Mouse (Mus musculus) retina, postnatal 1 day (tissue): ENCODE measurements around the gene Pafah1b1.

ENCODE experiments used
- DNase-seq: peaks from one replicate; pipeline ENCODE4 v3.0.0-alpha.2; 2012

Gene Pafah1b1

GRCm38 (mm10) chr11:74715971-74716525 lies 8.4 kb downstream of the Pafah1b1 start:
- no peak for DNase-seq

GRCm38 (mm10) chr11:74710671-74711070 lies 13.8 kb downstream of the Pafah1b1 start:
- no peak for DNase-seq

- no peak for DNase-seq
Measured at GRCm38 (mm10) chr11:74708781-74709180, 15.7 kb downstream of the Pafah1b1 start.

GRCm38 (mm10) chr11:74704068-74704467 lies 20.4 kb downstream of the Pafah1b1 start:
- DNase-seq, result no peak

- no peak for DNase-seq
Measured at GRCm38 (mm10) chr11:74699505-74699904, 25.0 kb downstream of the Pafah1b1 start.

GRCm38 (mm10) chr11:74692151-74692550 lies 32.3 kb downstream of the Pafah1b1 start:
- no peak for DNase-seq

- DNase-seq, result no peak
Measured at GRCm38 (mm10) chr11:74675156-74675555, 49.3 kb downstream of the Pafah1b1 start.

- DNase-seq, result no peak
Measured at GRCm38 (mm10) chr11:74674713-74675112, 49.8 kb downstream of the Pafah1b1 start.

GRCm38 (mm10) chr11:74673561-74673960 lies 50.9 kb downstream of the Pafah1b1 start:
- DNase-seq, result no peak

- DNase-seq, result no peak
Measured at GRCm38 (mm10) chr11:74672901-74673513, 51.5 kb downstream of the Pafah1b1 start.

GRCm38 (mm10) chr11:74671839-74672238 lies 52.6 kb downstream of the Pafah1b1 start:
- no peak for DNase-seq

GRCm38 (mm10) chr11:74671013-74671412 lies 53.5 kb downstream of the Pafah1b1 start:
- DNase-seq, result no peak

GRCm38 (mm10) chr11:74670151-74670550 lies 54.3 kb downstream of the Pafah1b1 start:
- no peak for DNase-seq

- DNase-seq, result no peak
Measured at GRCm38 (mm10) chr11:74668971-74669370, 55.5 kb downstream of the Pafah1b1 start.

- DNase-seq, result no peak
Measured at GRCm38 (mm10) chr11:74668466-74668865, 56.0 kb downstream of the Pafah1b1 start.

GRCm38 (mm10) chr11:74667582-74668010 lies 56.9 kb downstream of the Pafah1b1 start:
- no peak for DNase-seq

- DNase-seq, result no peak
Measured at GRCm38 (mm10) chr11:74666776-74667581, 57.5 kb downstream of the Pafah1b1 start.

- no peak for DNase-seq
Measured at GRCm38 (mm10) chr11:74666284-74666652, 58.2 kb downstream of the Pafah1b1 start.

GRCm38 (mm10) chr11:74665631-74666283 lies 58.7 kb downstream of the Pafah1b1 start:
- DNase-seq, result no peak

GRCm38 (mm10) chr11:74664906-74665305 lies 59.6 kb downstream of the Pafah1b1 start:
- DNase-seq, result no peak

GRCm38 (mm10) chr11:74664279-74664678 lies 60.2 kb downstream of the Pafah1b1 start:
- no peak for DNase-seq

- DNase-seq, result no peak
Measured at GRCm38 (mm10) chr11:74662221-74662620, 62.2 kb downstream of the Pafah1b1 start.

- no peak for DNase-seq
Measured at GRCm38 (mm10) chr11:74661641-74662040, 62.8 kb downstream of the Pafah1b1 start.

- no peak for DNase-seq
Measured at GRCm38 (mm10) chr11:74660336-74660735, 64.1 kb downstream of the Pafah1b1 start.
